Mouse (Mus musculus): ENCODE results near the gene Ms4a18.

- TF ChIP-seq CTCF (IDR thresholded peaks at IDR 0.05; ENCODE audit: borderline replicate concordance, insufficient read depth, low read length) (no peak), POLR2A (IDR thresholded peaks at IDR 0.05; ENCODE audit: low read depth, low read length) (no peak)
These were observed 30.2 kb upstream of the Ms4a18 start for GRCm38 (mm10) chr19:11048009-11048408.
